Mouse (Mus musculus) kidney, postnatal 25 days (tissue): ENCODE results near the gene Tsga10.
"Not testable (repeated sequence)": the region's sequence is repeated elsewhere in the genome, so short reads cannot be mapped to it uniquely, and the experiment has no call there.

Source experiments
- DNase-seq, 2 experiments: peaks; one replicate each; pipeline ENCODE4 v3.0.0; 2021; ENCODE audit warnings: mixed read lengths in 2 of 2

The Tsga10 gene

DNA sequence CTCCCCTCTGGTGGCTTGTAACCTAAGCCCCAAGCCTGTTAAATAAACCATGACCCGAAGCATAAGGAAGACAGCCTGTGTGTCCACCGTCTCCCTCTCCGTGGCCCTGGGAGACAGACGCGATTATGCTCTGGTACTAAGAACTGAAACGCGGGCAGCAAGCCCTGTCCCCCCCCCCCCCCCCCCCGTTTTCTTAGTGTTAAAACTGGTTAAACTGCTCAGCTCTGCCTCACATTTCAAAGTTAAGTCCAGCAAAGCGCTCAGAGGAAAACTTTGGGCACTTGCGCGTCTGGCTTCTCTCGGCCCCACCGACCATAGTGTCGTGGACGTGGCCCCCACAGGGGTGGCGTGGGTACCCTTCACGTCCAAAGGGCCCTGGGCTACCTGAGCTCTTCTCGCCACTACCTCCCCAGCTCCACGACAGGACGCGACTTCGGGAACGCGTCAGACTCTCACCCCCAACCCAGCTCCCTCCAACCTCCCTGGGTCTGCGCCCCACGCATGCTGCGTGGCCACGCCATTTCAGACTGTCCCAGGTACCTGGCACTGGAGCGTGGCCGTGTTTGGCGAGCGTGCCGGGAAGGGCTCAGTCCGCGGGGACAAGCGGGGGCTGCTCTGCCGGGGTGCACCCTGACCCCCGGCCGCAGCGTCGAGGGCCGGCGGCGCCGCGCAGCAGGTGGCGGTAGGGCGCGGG is 147.1 kb downstream of the Tsga10 start:
- DNase-seq = no peak

DNA sequence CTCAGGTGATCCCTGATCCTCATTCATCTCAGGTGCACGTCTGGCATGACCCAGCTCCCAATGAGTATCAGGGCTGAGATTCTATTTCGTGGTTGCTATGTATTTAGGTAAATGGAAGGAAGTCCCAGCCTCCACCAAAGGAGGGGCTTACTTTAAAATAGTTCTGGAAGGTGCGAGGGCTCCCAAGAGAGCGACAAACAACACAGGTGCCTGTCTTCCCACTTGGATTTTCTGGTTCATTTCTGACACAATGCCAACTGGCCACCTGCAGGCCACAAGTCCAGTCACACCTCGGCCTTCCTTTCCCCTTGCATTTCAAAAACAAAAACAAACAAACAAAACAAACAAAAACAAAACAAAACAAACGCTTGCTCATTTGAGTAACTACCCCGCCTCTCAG is 147.7 kb downstream of the Tsga10 start:
- DNase-seq = no peak

DNA sequence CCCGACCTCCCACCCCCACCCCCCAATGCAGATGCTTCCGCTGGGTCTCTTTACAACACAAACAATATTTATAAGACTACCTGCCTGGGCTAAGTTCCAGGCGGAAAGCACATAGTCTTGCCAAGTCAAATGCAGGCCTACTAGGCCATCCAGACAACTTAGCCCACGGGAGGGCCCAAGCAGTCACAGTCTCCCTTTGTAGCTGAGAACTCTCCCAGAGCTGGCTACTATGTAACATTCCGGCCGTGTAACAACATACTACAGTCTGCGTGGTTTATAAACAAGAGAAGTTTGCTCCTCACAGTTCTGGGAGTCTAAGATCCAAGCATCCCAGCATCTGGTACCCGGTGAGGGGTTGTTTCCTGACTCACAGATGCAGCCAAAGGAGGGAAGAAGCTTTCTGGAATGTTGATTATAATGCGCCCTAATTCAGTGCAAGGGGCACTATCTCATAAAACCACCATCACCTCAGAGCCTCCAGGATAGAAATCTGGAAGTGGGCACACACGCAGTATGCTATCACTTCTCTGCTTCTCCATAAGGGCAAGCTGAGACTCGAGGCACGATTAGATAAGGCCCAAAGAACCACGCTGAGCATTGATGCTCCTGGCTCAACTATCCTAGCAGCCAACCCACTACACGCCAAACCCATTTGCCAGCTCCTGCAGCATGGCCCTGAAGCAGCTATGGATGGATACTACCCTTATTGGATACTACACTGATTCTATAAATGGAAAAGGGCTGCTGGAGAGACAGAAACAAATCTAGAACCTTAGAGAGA is 148.6 kb downstream of the Tsga10 start:
- DNase-seq = no peak

DNA sequence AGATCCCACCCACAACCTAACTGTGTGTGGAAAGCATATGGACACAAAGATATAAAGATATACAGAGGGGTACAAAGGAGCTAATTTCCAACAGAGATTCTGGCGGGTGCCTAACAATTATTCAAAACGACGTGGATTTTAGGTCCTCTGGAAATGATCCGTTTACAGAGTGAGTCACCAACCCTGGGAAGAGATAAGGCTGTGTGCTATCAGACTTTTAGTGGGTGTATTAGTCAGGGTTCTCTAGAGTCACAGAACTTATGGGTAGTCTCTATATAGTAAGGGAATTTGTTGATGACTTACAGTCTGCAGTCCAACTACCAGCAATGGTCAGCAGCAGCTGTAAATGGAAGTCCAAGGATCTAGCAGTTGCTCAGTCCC is 153.9 kb downstream of the Tsga10 start:
- DNase-seq = not testable (repeated sequence)

DNA sequence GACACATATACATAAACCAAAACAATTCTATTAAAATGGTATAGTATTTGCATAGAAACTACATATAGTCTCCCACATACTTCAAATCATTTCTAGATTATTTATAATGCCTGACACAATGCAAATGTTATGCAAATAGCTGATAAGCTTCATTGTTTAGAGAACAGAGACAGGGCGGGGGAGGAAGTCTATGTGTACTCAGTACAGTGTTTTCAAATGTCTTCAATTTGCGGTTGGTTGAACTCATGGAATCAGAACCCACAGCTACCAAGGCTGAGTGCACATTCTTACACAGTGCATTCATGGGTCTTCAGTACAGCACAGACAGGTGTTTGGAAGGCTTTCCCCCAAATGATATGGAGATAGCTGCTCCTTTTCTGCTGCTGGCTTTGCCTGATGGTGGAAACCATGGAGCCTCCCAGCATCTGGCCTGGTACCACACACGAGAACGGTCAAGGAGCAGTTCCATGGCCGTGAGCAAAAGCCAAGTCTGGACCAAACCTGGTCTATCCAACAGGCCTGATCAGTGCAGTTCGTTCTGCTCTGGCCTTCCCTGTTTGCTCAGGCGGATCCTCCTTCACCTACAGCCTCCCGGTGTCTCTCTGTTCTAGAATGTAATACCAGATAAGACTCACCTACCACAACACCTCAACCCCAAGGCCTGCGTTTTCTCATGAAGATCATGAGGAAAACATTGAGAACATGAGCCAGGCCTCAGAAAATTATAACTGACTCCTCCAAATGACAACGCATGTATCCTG is 154.5 kb downstream of the Tsga10 start:
- DNase-seq = no peak

DNA sequence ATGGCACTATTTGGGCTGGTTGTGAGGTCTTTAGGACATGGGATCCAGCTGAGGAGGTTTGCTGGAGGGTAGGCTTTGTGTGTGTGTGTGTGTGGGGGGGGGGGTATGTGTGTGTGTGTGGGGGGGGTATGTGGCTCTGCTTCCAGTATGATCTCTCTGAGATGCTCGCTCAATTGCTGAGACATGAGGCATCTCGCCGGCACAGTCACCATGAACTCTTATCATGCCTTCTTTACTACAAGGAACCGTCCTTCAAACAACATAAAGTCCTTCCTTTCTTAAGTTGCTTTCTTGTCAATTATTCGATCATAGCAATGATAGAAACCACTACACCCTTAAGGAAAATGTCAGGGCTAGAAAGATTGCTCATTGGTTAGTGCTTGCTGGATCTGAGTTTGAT is 155.1 kb downstream of the Tsga10 start:
- no peak for DNase-seq

DNA sequence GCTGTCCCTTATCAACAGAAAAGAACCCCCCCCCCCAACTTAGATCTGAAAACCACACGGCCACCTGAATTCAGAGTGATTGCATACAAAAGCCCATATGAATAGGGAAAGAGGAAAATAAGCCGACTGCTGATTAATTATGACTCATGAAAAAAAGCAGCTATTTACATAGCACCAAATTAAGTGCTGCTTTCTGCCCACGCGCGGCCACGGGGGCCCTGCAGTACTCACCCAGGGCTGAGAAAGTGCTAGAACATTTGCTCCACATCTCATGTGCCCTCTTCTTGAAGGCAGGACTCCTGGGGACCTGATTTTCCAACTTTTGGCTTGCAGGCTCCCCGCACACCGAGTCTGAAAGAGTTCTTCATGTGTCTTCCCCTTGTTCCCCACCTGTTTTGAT is 156.5 kb downstream of the Tsga10 start:
- no peak for DNase-seq

DNA sequence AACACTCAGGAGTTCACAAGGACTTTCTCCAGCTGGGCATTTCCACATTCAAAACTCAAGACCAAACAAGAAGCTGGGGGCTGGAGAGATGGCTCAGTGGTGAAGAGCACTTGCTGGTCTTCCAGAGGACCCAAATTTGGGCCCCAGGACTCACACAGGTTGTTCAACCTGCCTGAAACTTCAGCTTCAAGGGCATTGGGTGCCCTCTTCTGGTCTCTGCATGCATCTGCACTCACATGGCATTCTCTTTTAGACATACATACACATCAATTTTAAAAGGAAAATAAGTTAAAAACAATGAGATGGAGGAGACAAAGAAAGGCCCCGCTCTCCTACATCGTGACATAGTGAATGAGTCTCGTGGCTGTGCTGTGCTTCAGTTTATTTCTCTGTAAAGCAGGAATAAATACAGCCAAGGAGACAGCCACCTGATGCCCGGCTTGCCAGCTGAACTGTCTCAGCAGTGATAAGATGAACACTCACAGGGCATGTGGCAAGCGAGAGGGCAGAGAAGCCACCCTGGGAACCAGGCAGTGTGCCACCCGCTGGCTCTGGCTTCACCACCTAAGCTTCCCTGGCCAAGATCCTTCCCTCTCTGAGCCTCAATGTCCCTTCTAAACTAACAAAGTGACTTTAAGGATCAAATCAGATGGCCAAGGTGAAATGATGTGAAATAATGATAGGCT is 157.8 kb downstream of the Tsga10 start:
- no peak for DNase-seq
